Mouse (Mus musculus) stomach, postnatal 0 days (tissue): ENCODE measurements around the gene Procr.

ENCODE experiments used
- CTCF ChIP-seq: IDR thresholded peaks from 2 replicates; pipeline ENCODE4 v1.5.1; 2016; ENCODE audit warnings: antibody characterized with exemption, low read depth, mild to moderate bottlenecking, moderate library complexity
- EP300 ChIP-seq: optimal IDR thresholded peaks from 2 replicates; pipeline ENCODE3; 2016; ENCODE audit warnings: antibody characterized with exemption

GRCm38 (mm10) chr2:155751014-155751786, at the start of gene Procr:
- TF ChIP-seq EP300 = no peak
- TF ChIP-seq CTCF = no peak
